Mouse (Mus musculus): Measurements from ENCODE around the gene Tceanc. TPM values are rescaled to one million over a fixed set of nuclear protein-coding genes. Genes with fewer than 3 reads are reported as not detected.

Tceanc gene
- 0.42 TPM for polyA plus RNA-seq (2012; fragmentation: generic; extraction: Trizol)
- long read RNA-seq, experiment 1, full-length matches to known transcripts: 4 of 4 reads
- long read RNA-seq, experiment 1, partial matches to known transcripts: 0 of 4 reads
- long read RNA-seq, experiment 1, other reads (novel, unspliced or antisense): 0 of 4 reads
- long read RNA-seq, experiment 2, full-length matches to known transcripts: 13 of 15 reads
- long read RNA-seq, experiment 2, partial matches to known transcripts: 0 of 15 reads
- long read RNA-seq, experiment 2, other reads (novel, unspliced or antisense): 2 of 15 reads

- Histone ChIP-seq H3ac (ENCODE audit: control insufficient read depth, insufficient read length, low read depth) (no peak within 1 kb of the TSS), H3K4me3 (ENCODE audit: insufficient read depth, poor library complexity, severe bottlenecking) (no peak within 1 kb of the TSS), H3K36me3 (ENCODE audit: control insufficient read depth, insufficient read depth) (no peaks in the 10 kb centered on the region), H3K27me3 (ENCODE audit: control insufficient read depth, insufficient read depth, insufficient read length) (no peaks in the 10 kb centered on the region), H3K79me2 (ENCODE audit: control insufficient read depth, insufficient read depth) (no peaks in the 10 kb centered on the region), H3K79me3 (ENCODE audit: low read depth) (no peaks in the 10 kb centered on the region)
- no peak for TF ChIP-seq CTCF (IDR thresholded peaks at IDR 0.05; ENCODE audit: control insufficient read depth, insufficient read depth, insufficient read length)
- TF ChIP-seq MAX (IDR thresholded peaks at IDR 0.05): no peak
- TF ChIP-seq MYOD1 (IDR thresholded peaks at IDR 0.05; ENCODE audit: control insufficient read depth, insufficient read length, low read depth): no peak
- no peak for TF ChIP-seq USF1 (IDR thresholded peaks at IDR 0.05; ENCODE audit: low read depth)
These were observed at the start of gene Tceanc for GRCm38 (mm10) chrX:166518345-166518744. Tceanc (minus strand) TSS chrX:166518567.

GRCm38 (mm10) chrX:166565983-166566382, 47.6 kb upstream of the Tceanc start:
- no peaks in the 10 kb centered on the region for H3K79me3 ChIP-seq (ENCODE audit: low read depth)
- no peak overlapping the region for H3K4me3 ChIP-seq (ENCODE audit: insufficient read depth, poor library complexity, severe bottlenecking)
- TF ChIP-seq CTCF (IDR thresholded peaks at IDR 0.05; ENCODE audit: control insufficient read depth, insufficient read depth, insufficient read length) (no peak), CEBPB (IDR thresholded peaks at IDR 0.05; ENCODE audit: low read depth) (no peak), MYOD1 (IDR thresholded peaks at IDR 0.05; ENCODE audit: control insufficient read depth, insufficient read length, low read depth) (no peak), MAX (IDR thresholded peaks at IDR 0.05) (no peak), USF1 (IDR thresholded peaks at IDR 0.05; ENCODE audit: low read depth) (no peak), FOSL1 (IDR thresholded peaks at IDR 0.05; ENCODE audit: insufficient read depth, low read length, poor library complexity, severe bottlenecking) (no peak), MYOG (IDR thresholded peaks at IDR 0.05; ENCODE audit: control insufficient read depth, extremely low read depth, insufficient read length) (no peak)
- no peak overlapping the region for H3ac ChIP-seq (ENCODE audit: control insufficient read depth, insufficient read length, low read depth)
- H3K79me2 ChIP-seq (ENCODE audit: control insufficient read depth, insufficient read depth): no peaks in the 10 kb centered on the region
- no peaks in the 10 kb centered on the region for H3K36me3 ChIP-seq (ENCODE audit: control insufficient read depth, insufficient read depth)
- H3K27me3 ChIP-seq (ENCODE audit: control insufficient read depth, insufficient read depth, insufficient read length): no peaks in the 10 kb centered on the region

GRCm38 (mm10) chrX:166565401-166565800, 47.0 kb upstream of the Tceanc start:
- no peak overlapping the region for H3ac ChIP-seq (ENCODE audit: control insufficient read depth, insufficient read length, low read depth)
- H3K36me3 ChIP-seq (ENCODE audit: control insufficient read depth, insufficient read depth): no peaks in the 10 kb centered on the region
- H3K27me3 ChIP-seq (ENCODE audit: control insufficient read depth, insufficient read depth, insufficient read length): no peaks in the 10 kb centered on the region
- TF ChIP-seq USF1 (IDR thresholded peaks at IDR 0.05; ENCODE audit: low read depth): no peak
- no peak for TF ChIP-seq MYOD1 (IDR thresholded peaks at IDR 0.05; ENCODE audit: control insufficient read depth, insufficient read length, low read depth)
- TF ChIP-seq CTCF (IDR thresholded peaks at IDR 0.05; ENCODE audit: control insufficient read depth, insufficient read depth, insufficient read length): no peak
- TF ChIP-seq CEBPB (IDR thresholded peaks at IDR 0.05; ENCODE audit: low read depth): no peak
- TF ChIP-seq MAX (IDR thresholded peaks at IDR 0.05): no peak
- TF ChIP-seq MYOG (IDR thresholded peaks at IDR 0.05; ENCODE audit: control insufficient read depth, extremely low read depth, insufficient read length): no peak
- no peak for TF ChIP-seq FOSL1 (IDR thresholded peaks at IDR 0.05; ENCODE audit: insufficient read depth, low read length, poor library complexity, severe bottlenecking)
- H3K4me3 ChIP-seq (ENCODE audit: insufficient read depth, poor library complexity, severe bottlenecking): no peak overlapping the region
- no peaks in the 10 kb centered on the region for H3K79me3 ChIP-seq (ENCODE audit: low read depth)
- H3K79me2 ChIP-seq (ENCODE audit: control insufficient read depth, insufficient read depth): no peaks in the 10 kb centered on the region

GRCm38 (mm10) chrX:166564900-166565299, 46.5 kb upstream of the Tceanc start:
- no peak overlapping the region for H3K4me3 ChIP-seq (ENCODE audit: insufficient read depth, poor library complexity, severe bottlenecking)
- no peaks in the 10 kb centered on the region for H3K36me3 ChIP-seq (ENCODE audit: control insufficient read depth, insufficient read depth)
- no peaks in the 10 kb centered on the region for H3K79me2 ChIP-seq (ENCODE audit: control insufficient read depth, insufficient read depth)
- H3ac ChIP-seq (ENCODE audit: control insufficient read depth, insufficient read length, low read depth): no peak overlapping the region
- TF ChIP-seq CTCF (IDR thresholded peaks at IDR 0.05; ENCODE audit: control insufficient read depth, insufficient read depth, insufficient read length) (no peak), USF1 (IDR thresholded peaks at IDR 0.05; ENCODE audit: low read depth) (no peak), MYOG (IDR thresholded peaks at IDR 0.05; ENCODE audit: control insufficient read depth, extremely low read depth, insufficient read length) (no peak), FOSL1 (IDR thresholded peaks at IDR 0.05; ENCODE audit: insufficient read depth, low read length, poor library complexity, severe bottlenecking) (no peak), MYOD1 (IDR thresholded peaks at IDR 0.05; ENCODE audit: control insufficient read depth, insufficient read length, low read depth) (no peak), CEBPB (IDR thresholded peaks at IDR 0.05; ENCODE audit: low read depth) (no peak)
- no peaks in the 10 kb centered on the region for H3K27me3 ChIP-seq (ENCODE audit: control insufficient read depth, insufficient read depth, insufficient read length)
- no peaks in the 10 kb centered on the region for H3K79me3 ChIP-seq (ENCODE audit: low read depth)

GRCm38 (mm10) chrX:166559333-166559732, 41.0 kb upstream of the Tceanc start:
- no peaks in the 10 kb centered on the region for H3K79me2 ChIP-seq (ENCODE audit: control insufficient read depth, insufficient read depth)
- no peak overlapping the region for H3K4me3 ChIP-seq (ENCODE audit: insufficient read depth, poor library complexity, severe bottlenecking)
- H3K36me3 ChIP-seq (ENCODE audit: control insufficient read depth, insufficient read depth): no peaks in the 10 kb centered on the region
- TF ChIP-seq MYOD1 (IDR thresholded peaks at IDR 0.05; ENCODE audit: control insufficient read depth, insufficient read length, low read depth) (no peak), CEBPB (IDR thresholded peaks at IDR 0.05; ENCODE audit: low read depth) (no peak), MYOG (IDR thresholded peaks at IDR 0.05; ENCODE audit: control insufficient read depth, extremely low read depth, insufficient read length) (no peak)
- H3K79me3 ChIP-seq (ENCODE audit: low read depth): no peaks in the 10 kb centered on the region
- H3K27me3 ChIP-seq (ENCODE audit: control insufficient read depth, insufficient read depth, insufficient read length): no peaks in the 10 kb centered on the region
- no peak overlapping the region for H3ac ChIP-seq (ENCODE audit: control insufficient read depth, insufficient read length, low read depth)

- TF ChIP-seq USF1 (IDR thresholded peaks at IDR 0.05; ENCODE audit: low read depth) (no peak), MAX (IDR thresholded peaks at IDR 0.05) (no peak), CTCF (IDR thresholded peaks at IDR 0.05; ENCODE audit: control insufficient read depth, insufficient read depth, insufficient read length) (no peak), FOSL1 (IDR thresholded peaks at IDR 0.05; ENCODE audit: insufficient read depth, low read length, poor library complexity, severe bottlenecking) (no peak), MYOD1 (IDR thresholded peaks at IDR 0.05; ENCODE audit: control insufficient read depth, insufficient read length, low read depth) (no peak), MYOG (IDR thresholded peaks at IDR 0.05; ENCODE audit: control insufficient read depth, extremely low read depth, insufficient read length) (no peak), CEBPB (IDR thresholded peaks at IDR 0.05; ENCODE audit: low read depth) (no peak)
- no peak overlapping the region for H3ac ChIP-seq (ENCODE audit: control insufficient read depth, insufficient read length, low read depth)
- H3K79me3 ChIP-seq (ENCODE audit: low read depth): no peaks in the 10 kb centered on the region
- no peaks in the 10 kb centered on the region for H3K27me3 ChIP-seq (ENCODE audit: control insufficient read depth, insufficient read depth, insufficient read length)
- H3K36me3 ChIP-seq (ENCODE audit: control insufficient read depth, insufficient read depth): no peaks in the 10 kb centered on the region
- no peaks in the 10 kb centered on the region for H3K79me2 ChIP-seq (ENCODE audit: control insufficient read depth, insufficient read depth)
- H3K4me3 ChIP-seq (ENCODE audit: insufficient read depth, poor library complexity, severe bottlenecking): no peak overlapping the region
These were observed 34.0 kb upstream of the Tceanc start for GRCm38 (mm10) chrX:166552355-166552754.
